Mouse (Mus musculus): ENCODE measurements at regions not wholly inside any gene's neighbourhood (a gene's known extent, or its start where the extent isn't known, plus 50 kb on each side); places are given as distances from the start of the nearest gene placed in this dataset.

DNA sequence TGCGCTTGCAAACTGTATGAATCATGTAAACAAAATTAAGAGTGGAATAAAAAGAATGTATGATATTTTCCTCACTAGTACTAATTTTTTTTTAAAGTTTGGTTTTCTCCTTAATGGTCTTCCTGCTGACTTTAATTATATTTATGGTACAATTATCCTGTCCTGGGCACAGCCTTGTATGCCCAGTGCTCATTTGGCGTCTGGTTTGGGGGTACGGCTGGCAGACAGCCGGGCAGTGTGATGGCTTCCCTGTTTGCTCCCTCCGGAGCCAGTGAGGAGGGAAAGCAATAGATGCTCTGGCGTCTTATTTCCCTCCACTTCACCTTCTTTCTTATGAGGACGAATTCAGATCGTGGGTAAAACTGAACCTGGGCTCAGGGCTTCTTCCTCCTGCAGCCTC, 239.6 kb upstream of the Nfe2l3 start:
- DNase-seq, result no peak

DNA sequence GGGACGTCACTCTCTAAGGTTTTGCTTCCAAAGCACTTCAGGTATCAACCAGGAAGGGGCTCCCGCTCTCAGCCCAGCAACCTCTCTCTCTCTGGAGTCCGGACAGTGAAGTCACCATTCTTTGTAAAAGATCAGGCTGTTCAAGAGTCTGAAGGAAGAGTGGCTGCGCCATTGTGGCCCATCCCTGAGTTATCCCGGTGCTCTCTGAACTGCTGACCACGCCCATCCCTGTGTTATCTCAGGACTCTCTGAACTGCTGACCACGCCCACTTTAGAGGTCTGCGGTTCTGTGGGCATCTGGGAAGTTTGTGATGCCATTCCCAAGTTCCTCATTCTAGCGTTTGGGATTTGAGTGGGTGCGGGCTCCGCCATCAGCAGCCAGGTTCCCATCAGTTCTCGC, 239.1 kb upstream of the Nfe2l3 start:
- peak; percentile 62 for DNase-seq

DNA sequence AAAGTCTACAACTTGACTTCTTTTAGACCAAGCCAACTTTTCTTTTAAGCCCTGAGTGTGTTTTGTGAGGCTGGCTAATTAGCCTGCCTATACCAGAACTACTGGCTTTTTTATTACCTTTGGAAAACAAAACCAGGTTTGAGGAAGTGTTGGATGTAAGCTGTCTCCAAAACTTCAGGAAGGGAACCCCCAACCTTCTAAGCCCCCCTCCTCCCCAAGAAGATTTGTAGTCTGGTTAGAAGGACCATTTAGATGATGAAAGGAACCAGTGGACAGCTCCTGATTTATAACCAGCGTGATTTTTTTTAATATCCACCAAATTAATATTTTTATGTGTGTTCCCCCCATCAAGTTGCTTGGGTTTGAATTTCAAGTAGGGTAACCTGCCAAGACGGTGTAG, 236.1 kb upstream of the Nfe2l3 start:
- DNase-seq, result no peak

DNA sequence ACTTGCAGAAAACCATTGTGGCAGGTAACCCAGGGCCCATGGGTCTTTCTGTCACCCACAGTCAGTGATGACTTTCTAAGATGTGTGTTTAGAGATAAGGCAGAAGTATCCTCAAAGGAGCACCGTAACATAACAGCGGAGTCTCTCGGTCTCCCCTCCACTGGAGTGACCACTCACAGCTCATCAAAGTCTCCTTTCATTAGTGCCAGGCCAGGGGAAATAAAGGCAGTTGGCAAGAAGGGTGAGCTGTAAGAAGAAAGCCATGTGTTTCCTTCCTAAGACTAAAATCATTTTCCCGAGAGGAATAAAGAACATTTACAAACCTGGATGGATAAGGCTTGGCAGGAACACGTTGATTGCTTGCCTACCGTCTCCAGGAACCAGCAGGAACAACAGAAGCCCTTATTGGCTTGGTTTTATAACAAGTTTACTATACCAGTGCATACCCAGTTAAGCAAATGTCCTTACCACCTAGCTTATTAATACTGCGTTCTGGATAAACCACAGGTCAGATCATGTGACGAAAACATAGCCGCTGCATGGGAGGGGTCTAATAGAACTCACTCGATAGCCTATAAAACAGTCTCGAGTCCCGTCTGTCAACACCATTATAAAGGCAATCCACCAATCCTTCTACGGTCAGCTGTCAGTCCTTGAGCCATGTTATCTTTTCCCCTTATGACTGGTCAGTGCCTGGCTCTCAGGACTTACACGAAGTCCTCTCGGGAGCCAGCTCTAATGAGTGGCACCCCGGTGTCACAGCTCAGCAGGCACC, 235.3 kb upstream of the Nfe2l3 start:
- no peak for DNase-seq

DNA sequence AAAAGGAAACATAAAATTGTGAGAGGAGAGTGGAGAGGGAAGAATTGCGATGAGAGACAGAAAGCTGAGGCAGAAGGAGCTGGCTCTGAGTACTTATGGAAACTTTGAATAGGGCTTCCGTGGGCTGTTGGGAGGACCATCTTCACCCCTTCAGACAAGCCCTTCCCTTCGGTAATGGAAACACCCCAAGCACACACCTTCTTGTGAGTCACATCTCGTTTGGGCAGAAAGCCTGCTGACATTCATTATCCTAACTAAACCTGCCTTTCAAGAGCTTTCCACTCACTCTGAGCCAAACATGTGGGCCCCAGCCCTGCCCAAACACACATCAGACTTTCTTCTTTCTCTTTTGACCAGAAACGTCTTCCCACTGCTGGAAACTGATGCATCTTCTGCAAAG, 232.3 kb upstream of the Nfe2l3 start:
- DNase-seq, result no peak

DNA sequence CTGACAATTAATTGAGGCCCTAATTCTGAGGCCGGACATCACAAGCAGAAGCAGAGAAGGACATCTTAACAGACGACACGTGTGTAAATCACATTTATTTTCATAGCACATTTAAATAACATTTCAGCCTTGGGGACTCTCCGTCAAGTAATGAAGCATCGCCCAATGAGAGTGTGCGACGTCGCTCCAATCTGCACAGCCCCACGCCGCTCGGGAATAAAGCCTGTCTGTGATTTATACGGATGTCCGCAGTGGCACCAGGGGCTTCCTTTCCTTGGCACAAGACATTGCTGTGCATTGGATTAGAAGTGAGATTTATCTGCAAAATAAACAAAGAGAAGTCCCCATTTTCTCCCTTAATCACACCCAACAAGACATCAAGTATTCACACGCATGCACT, 231.6 kb upstream of the Nfe2l3 start:
- no peak for DNase-seq

DNA sequence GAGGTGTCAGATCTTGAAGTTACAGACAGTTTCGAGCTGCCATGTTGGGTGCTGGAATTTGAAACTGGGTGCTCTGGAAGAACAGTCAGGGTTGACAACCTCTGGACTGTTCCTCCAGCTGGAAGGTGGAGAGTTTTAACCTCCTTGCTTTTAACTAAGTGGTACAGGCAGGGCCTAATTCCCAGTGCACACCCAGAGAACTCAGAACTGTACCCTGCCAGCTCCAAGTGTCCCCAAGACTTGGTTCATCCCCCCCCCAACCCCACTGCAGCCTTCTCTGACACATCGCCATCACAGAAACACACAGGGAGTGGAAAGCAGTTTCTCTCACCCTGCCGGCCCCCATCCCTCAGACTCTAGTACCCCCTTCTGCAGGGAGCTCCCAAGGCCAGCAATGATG, 228.2 kb upstream of the Nfe2l3 start:
- DNase-seq, result no peak

DNA sequence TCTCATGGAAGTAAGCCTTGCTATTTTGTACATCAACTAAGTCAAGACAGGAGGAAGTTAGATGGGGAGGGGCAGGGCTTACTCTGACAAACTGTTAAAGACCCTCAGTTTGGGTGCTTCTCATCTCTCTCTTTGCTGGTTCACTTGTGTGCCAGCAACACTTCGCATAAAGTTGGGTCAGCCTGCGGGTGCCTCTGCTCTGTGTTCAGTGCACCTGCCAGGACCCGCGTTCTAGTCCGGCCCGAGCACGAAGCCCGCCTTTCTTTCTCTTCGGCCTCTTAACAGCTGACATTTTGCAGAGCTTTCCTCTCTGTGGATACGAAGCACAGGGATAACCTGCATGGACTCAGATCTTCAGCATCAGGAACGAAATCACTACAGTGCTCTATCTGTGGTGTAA, 227.1 kb upstream of the Nfe2l3 start:
- no peak for DNase-seq

DNA sequence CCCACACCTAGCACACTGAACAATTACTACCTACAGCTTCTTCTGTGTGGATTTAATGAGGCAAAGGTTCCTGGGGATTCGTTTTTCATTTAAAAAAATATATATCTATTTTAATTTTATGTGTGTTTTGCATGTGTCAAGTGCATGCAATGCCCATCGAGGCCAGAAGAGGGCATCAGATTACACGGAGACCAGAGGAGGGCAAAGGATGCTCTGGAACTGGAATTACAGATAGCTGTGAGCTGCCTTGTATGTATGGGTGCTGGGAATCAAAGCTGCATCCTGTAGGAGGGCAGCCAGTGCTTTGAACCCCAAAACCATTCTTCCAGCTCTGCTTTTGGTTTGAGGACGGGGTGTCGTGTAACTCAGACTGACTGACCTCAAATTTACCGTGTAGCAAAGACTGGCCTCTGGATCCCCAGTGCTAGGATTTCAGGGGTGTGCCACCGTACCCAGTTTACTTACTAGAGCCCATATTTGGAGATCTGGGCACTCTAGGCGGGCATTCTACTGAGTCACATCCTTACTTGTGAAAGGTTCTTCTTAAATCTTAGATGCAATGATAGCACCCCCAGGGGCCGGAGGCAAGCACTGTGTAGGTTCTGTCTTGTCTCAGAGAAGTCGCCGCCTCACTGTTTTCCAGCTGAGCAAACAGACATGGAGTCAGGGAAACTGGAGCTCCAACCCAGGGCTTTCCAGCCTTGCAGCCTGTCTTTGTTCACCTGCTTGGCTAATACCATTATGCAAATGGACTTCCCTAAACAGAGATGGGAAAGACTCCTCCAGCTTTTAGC, 225.6 kb upstream of the Nfe2l3 start:
- DNase-seq, result peak; percentile 68

DNA sequence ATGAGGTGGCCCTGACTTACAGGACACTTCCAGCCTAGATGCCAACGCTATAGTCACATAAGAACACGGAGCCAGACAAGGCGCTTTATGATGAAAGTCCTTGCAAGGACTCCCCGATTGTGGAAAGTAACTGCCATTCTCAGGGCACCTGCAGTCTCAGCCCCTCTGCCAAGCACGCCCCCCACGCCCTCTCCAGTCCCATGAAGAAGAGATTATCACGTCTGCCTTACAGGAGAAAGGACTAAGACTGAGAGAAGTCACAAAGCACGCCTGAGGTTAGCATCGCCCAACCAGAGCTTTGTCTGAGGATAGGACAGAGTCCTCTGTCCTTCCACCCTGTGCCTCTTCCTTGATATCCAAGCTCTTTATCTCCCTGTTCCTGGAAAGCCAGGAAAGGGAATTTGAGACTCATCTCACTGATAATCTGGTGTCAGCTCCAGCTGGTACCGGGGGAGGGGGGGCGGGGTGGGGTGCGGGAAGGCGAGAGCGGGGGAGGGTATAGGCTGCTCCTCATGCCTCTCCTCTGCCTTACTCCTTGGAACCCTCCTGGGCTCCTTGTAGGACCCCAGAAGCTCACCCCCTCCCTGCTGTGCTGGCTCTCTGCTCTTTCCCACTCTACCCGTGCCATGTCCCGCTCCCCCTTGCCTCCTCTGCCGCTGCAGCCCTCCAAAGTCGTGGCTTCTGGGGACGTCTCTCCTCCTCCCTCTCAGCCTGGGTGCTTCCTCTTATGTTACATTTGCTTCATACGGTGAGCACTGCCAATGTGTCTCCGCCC, 224.7 kb upstream of the Nfe2l3 start:
- DNase-seq, result peak; percentile 46

DNA sequence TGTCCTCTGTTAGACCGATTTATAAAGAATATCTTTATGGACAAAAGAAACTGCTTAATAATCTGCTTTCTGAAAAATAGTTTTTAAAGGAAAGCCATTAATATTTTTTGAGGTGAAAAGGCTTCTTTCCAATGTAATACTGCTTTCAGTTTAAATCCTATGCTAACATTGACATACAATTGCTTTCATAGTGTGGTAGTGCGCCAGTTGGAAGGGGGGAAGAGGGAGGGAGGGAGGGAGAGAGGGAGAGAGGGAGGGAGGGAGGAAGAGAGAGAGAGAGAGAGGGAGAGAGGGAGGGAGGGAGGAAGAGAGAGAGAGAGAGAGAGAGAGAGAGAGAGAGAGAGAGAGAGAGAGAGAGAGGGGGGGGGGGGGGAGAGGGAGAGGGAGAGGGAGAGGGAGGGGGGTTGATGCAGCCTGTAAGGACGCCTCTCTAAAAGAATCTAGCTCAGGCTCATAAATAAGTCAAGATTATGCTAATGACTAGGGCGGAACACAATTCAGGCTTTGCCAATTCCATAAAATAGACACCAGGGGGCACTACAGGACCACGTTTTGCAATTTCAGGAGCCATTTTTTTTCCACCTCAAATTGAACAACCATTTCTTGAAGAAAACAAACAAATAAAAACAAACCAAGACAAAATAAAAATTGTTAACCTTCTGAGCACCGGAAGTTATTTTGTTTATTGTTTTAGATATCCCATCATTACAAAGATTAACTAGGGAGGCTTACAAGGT, 223.6 kb upstream of the Nfe2l3 start:
- DNase-seq, result peak; percentile 87

DNA sequence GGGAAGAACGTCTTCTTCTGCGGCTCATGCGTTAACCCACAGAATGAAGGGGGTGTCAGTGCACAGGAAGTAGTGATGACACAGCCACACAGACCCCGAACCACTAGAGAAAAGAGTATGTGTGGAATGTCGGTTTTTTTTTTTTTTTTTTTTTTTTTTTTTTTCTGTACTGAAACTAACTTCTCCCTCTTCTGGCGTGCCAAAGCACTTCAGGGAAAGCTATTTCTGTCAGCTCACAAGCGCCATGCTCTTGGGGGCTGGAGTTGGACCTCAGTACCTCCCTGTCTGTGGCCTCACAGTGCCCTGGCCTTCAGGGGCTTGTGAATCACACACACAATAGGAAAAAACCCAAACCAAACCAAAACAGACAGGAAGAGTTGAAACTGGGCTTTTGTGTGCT, 221.1 kb upstream of the Nfe2l3 start:
- DNase-seq, result peak; percentile 52

DNA sequence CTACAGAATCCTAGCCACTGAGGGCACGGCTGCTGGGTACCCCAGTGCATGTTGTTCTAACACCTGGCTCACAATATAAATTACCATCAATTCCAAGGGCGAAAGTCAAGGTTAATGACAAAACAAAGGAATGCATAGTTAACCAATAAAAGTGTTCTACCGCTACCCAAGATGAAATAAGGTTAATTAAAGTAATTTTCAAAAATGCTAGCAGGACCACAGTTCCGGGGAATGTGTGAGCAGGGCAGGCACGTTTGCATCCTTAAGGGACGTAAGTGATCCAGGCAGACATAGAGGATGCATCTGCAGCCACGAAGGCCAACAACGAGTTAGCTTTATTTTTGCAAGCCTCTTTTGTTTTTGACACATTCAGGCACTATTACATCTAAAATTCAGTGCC, 220.3 kb upstream of the Nfe2l3 start:
- no peak for DNase-seq

DNA sequence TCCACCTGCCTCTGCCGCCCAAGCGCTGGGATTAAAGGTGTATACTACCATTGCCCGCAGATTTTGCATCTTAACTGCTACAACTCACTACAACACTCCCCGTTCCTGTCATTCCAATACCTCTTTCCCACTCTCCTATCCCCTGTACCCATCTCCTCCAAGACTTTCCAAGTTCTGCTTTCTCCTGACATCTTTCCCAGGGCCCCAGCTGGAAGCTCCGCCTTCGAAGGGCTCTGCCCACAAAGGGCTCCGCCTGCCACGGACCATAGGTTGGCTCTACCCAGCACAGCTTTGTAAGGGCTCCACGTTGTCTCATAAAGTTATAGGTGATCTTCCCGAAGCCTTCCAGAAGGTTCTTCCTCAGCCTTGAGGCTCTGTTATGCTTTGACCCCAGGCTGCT, 217.1 kb upstream of the Nfe2l3 start:
- DNase-seq, result no peak

DNA sequence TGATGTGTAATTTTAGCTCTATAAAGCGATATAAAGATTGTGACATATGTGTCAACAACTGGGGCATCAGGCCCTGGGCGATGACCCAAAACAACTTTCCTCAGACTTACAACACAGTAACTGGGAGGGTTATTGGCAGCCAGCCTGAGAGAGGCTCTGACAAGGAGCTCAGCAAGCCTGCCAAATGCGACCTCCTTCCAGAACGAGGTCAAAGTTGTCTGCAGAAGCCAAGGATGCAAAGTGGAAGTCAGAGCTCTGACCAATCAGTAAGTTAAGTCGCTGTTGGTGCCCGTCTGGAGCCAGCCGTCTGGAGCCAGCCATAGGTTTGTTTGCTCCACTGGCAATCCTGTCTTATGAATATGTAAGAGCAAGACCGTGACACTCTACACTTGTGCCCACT, 216.0 kb upstream of the Nfe2l3 start:
- DNase-seq, result no peak

DNA sequence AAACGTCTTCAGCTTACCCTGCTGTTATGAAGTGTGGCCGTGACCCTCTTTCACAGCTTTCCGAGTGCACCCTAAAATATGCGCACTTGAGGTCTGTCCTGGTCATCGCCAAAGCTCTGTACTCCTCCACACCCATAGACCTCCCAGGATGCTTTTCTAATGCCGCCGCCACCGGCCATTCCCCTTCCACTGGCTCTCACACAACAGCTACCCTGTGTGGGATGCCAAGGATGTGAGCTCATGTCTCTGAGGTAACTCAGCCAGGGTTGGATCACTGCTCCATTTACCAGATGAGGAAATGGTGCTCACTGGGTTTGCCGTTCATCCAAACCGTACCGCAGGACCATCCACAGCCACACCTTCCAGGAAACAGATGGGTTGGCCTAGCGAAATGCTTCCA, 212.8 kb upstream of the Nfe2l3 start:
- no peak for DNase-seq

DNA sequence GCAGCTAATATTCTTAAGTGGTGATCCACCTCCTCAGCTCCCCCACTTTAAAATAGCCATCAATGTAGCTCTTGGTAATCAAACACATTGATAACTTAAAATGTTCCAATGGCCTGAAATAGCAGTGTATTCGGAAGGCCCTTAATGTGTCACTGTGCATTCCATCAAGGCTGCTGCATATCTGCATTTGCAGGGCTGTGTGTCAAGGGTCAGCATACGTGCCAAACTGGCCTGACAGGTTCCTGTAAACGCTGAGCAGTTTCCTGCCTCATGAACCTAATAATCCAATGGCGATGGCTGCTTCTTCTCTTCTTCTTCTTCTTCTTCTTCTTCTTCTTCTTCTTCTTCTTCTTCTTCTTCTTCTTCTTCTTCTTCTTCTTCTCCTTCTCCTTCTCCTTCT, 211.7 kb upstream of the Nfe2l3 start:
- no peak for DNase-seq

DNA sequence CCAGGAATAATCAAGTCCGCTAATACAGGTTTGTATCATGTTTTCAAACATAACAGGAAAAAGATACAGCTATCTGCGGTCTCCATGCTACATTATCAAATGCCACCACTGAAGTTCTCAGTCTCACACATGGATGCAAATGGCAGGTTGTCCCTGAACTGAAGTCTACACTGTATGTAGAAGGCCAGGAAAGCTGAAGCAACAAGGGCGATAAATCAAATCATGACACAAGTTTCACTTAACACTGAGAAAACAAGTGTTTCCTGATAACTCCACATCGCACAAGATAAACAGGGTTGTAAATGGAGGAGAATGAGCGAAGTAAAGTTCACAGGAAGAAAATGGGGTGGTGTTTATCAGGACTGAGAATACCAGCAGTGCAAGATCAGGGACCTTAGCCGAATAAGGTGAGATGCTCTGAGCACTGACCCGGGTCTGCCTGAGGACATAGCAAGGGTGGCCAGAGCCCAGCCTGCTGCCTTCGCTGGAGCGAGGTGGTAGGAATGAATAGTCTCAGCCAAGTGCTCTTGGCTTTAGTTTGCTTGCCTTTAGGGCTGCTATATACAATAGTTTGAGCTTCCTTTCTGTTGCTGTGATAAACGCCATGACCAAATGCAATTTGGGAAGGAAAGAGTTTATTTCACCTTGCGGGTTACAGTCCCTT, 196.3 kb upstream of the Nfe2l3 start:
- no peak for DNase-seq

DNA sequence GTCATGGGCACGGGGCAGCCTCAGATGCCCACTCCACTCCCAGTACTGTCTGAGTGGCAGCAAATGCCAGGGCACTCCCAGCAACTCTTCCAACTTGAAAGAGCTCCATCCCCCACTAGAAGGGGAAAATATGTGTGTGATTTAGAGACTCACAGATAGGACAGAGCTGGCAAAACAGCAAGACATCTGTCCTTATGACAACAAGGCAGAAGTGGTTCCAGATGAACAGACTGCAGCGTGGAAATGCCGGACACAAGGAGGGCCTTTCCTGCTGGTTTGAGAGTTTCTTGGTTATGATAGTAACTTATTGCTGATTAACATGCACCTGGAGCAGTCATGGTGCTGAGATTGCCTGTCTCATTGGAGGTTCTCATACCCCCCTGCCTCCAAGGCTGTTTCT, 192.4 kb upstream of the Nfe2l3 start:
- peak; percentile 22 for DNase-seq

DNA sequence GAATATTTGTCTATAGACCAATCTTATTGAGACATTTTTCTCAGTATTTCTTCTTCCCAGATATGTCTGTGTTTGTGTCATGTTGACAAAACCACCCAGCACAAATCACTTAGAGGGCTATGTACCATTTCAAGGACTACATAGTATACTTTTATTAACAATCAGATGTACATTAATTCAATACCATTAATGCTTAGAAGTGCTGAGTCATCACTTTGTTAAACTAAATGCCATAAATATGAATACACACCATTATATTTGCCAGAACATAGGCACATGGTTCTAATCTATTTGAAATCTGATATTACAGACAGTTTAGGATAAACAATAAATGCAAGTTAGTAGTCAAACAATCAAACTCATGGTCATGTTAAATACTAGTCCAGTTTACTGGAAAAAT, 182.2 kb upstream of the Nfe2l3 start:
- no peak for DNase-seq

DNA sequence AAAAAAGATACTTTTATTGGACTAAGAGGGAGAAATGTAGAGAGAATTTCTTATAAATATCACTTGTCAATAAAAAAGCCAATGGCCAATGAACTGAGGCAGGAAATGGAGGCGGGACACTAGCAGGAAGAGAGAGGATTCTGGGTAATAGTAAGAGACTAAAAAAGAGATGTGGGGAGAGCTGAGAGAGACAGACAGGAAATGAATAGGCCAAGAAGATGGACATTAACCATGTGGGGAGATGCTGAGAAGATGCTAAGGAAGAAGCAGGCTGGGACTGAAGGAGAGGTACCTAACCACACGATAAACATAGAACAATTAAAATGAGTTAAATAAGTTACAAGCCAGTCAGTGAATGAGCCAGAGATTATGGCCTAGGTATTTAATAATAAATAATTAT, 181.0 kb upstream of the Nfe2l3 start:
- no peak for DNase-seq

DNA sequence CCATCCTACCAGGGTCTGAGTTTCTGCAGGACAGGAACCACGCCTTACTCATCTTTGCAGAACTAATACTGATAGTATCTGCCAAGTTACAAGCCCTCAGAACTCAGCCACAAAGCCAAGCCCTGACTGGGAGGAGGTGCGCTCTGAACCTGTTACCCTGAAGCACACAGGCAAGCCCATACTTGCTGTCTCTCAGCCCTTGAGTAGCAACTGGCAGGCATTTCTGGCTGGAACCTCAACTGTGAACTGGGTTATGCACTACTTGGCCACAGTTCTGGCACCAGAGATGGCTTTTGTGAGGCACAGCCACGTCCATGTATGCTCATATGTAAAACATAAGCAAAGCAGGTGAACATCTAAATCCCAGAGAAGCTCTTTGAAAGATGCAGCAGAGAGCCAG, 179.7 kb upstream of the Nfe2l3 start:
- no peak for DNase-seq

DNA sequence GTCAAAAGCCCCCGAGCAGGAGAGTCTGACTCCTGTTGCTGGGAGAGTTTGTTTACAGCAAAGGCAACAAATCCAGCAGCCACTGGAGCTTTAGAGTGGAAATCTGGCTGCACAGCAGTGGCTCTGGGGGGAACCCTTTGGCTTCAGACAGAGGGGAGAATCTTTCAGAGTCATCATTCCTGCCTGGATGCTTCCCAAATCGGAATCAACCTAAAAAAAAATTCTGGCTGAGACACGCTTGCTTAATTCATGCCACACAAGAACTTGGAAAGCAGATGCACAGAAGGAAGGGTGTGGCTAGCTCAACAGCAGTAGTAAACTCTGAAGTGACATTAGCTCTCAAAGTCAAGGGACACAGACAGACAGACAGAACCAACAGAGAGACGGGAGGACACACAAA, 175.8 kb upstream of the Nfe2l3 start:
- DNase-seq, result no peak
